Mouse (Mus musculus): ENCODE results near the gene Lsm4. TPM values are rescaled to one million over a fixed set of nuclear protein-coding genes. Genes with fewer than 3 reads are reported as not detected.

The Lsm4 gene
- 10 to 100 TPM; 72.3 to 76.5 TPM for total RNA-seq (2021)
- long read RNA-seq, transcript Lsm4-201 (5 exons, 925 nt), result major isoform, 145 of 169 reads
- long read RNA-seq, partial matches to known transcripts, result 18 of 169 reads
- long read RNA-seq, other reads (novel, unspliced or antisense), result 6 of 169 reads

GRCm38 (mm10) chr8:70673079-70673856 is at the start of gene Lsm4:
TSS of gene Lsm4 (plus strand) at chr8:70673248.
- peak; percentile 99 for DNase-seq (ENCODE audit: low spot score in 2 of 2)

GRCm38 (mm10) chr8:70625104-70625503 is 47.9 kb upstream of the Lsm4 start:
- DNase-seq (ENCODE audit: low spot score in 2 of 2), result no peak

DNA sequence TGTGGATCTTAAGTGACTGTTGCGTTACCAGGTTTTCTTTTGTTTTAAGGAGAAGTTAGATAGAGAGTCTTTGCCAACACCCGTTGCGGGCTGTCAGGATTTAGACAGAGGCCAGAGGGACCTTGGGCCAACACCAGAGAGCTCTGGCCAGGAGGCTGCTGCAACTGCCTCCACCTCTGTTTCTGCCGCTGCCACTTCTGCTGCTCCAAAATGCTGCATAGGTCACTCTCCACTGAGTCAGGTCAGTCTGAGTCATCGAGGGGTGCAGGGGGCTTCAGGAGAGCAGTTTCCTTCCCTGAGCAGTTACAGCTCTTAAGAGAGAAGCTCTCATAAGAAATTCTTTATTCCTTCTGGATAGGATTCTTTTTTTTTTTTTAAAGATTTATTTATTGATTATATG is 46.0 kb upstream of the Lsm4 start:
- DNase-seq (ENCODE audit: low spot score in 2 of 2), result no peak

GRCm38 (mm10) chr8:70628986-70629490 is 44.0 kb upstream of the Lsm4 start:
- DNase-seq (ENCODE audit: low spot score in 2 of 2), result no peak

- DNase-seq (ENCODE audit: low spot score in 2 of 2), result peak; percentile 91 to 93
Observed at GRCm38 (mm10) chr8:70629574-70630531, 43.2 kb upstream of the Lsm4 start.

DNA sequence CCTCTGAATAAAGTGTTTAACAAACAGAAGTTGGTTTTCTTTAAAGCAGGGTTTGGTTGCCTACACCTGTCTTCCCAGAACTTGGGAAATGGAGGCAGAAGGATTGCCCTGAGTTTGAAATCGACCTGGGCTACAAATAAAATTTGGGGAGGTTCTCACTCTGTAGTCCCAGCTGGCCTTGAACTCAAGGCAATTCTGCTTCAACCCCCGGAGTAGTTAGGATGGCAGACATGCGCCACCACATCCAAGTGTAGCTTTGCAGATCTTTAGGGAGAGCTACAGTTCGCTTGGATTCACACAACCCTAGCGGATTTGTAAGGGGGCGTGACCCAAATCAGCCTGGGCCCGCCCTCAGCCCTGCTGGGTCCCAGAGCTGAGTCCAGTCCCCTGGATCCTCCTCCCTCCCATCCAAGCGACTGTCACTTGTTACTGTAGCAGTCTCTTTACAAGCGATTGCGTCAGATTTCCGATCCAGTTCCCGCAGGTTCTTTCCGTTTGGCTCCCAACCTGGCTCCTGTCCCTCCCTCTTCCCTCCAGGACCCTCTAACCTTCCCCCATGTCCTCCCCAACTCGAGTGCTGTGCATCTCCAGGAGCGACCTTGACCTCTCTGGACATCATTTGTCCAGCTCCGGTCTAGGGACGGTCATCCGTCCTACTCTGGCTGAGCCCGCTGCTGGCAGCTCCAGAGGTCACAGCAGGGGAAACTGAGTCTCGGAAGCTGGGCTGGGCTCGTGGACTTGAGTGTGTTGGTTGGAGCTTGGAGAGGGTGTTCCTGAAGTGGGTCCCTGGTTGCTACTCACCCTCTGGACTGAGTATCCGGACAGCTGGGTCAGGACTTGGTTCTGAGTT is 42.3 kb upstream of the Lsm4 start:
- DNase-seq (ENCODE audit: low spot score in 2 of 2), result peak in 1 of 2 experiments; percentile 45

GRCm38 (mm10) chr8:70631436-70631835 is 41.6 kb upstream of the Lsm4 start:
- DNase-seq (ENCODE audit: low spot score in 2 of 2), result no peak

DNA sequence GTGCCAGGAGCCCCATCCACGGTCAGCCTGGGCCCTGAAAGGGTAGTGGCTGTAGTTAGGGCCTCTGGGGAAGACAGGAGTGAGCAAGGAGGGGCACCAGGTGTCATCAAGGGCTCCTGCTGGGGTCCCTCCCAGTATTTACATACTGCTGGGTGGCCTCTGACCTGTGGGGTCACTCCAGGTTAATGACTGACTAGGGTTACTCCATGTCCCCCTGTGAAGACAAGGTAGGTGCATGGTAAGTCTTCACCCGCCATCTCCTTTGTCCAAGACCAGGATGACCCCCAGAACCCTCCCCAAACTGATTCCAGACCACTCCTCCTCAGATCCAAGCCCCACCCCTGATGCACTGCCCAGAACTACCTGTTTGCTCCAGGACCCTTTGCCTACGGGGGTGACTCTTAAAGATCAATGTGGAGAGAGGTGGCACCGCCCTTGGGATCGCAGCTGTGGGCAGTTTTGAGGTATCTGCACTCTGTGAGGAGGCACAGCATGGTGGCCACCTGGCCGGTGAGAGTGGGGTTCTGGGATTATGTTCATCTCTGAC is 40.6 kb upstream of the Lsm4 start, which contains the start of gene Gdf15:
Gdf15 (minus strand) TSS at position 111 of the 547 bp plus-strand sequence.
- no peak for DNase-seq (ENCODE audit: low spot score in 2 of 2)

- DNase-seq (ENCODE audit: low spot score in 2 of 2), result no peak
Observed at GRCm38 (mm10) chr8:70634066-70634465, 39.0 kb upstream of the Lsm4 start.

GRCm38 (mm10) chr8:70635527-70635926 is 37.5 kb upstream of the Lsm4 start:
- DNase-seq (ENCODE audit: low spot score in 2 of 2), result no peak

GRCm38 (mm10) chr8:70636838-70637237 is 36.2 kb upstream of the Lsm4 start:
- DNase-seq (ENCODE audit: low spot score in 2 of 2), result no peak

DNA sequence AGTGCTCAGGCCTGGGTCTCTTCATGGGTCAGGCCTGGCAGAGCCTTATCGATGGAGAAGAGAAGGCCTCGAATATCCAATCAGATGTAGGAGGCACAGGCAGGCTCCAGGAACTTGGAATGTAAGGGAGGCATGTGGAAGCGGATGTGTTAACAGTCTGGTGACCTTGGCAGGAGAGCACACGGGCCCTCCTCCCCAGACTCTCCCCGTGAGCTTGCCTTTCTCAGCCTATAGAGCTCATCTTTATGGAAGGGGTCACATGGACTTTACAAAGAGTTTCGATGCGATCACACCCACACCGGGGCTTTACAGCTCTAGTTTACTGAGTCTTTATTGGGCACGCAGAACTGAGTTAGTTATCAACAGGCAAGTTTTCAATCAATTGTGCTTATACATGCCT is 34.3 kb upstream of the Lsm4 start:
- no peak for DNase-seq (ENCODE audit: low spot score in 2 of 2)

DNA sequence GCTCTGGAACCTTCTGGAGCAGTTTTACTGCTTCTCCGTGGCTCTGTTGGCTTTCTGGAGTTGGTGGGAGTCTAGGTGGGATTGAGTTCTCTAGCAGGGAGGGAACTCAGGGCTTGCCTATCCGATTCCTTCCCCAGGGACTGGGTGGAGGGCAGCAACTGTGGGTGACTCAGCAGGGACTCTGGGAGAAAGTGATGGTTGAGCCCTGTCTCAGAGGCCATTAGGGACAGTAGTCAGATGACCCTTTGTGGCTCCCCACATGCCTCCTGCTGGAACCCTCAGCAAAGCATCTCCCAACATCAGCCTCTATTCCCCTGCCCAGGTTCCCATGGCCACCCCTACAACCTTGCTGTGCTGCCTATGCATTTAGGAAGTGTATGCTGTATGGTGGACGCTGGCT is 30.0 kb upstream of the Lsm4 start:
- no peak for DNase-seq (ENCODE audit: low spot score in 2 of 2)

DNA sequence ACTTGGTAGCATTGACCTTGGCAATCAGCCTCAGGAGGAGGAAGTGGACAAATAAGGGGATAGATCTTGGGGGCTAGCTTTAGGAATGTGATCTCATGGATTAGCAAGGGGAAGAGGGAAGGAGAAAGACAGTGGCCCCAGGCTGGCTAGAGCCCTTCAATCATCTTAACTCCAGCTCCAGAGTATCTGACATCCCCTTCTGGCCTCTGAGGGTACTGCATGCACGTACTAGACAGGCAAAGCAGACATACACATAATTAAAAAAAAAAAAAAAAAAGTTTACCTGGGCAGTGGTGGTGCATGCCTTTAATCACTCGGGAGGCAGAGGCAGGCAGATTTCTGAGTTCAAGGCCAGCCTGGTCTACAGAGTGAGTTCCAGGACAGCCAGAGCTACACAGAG is 29.0 kb upstream of the Lsm4 start:
- DNase-seq (ENCODE audit: low spot score in 2 of 2), result no peak

- no peak for DNase-seq (ENCODE audit: low spot score in 2 of 2)
Observed at GRCm38 (mm10) chr8:70645501-70646224, 27.4 kb upstream of the Lsm4 start.

GRCm38 (mm10) chr8:70646369-70646768 is 26.7 kb upstream of the Lsm4 start:
- no peak for DNase-seq (ENCODE audit: low spot score in 2 of 2)

- no peak for DNase-seq (ENCODE audit: low spot score in 2 of 2)
Observed at GRCm38 (mm10) chr8:70646775-70647174, 26.3 kb upstream of the Lsm4 start.

DNA sequence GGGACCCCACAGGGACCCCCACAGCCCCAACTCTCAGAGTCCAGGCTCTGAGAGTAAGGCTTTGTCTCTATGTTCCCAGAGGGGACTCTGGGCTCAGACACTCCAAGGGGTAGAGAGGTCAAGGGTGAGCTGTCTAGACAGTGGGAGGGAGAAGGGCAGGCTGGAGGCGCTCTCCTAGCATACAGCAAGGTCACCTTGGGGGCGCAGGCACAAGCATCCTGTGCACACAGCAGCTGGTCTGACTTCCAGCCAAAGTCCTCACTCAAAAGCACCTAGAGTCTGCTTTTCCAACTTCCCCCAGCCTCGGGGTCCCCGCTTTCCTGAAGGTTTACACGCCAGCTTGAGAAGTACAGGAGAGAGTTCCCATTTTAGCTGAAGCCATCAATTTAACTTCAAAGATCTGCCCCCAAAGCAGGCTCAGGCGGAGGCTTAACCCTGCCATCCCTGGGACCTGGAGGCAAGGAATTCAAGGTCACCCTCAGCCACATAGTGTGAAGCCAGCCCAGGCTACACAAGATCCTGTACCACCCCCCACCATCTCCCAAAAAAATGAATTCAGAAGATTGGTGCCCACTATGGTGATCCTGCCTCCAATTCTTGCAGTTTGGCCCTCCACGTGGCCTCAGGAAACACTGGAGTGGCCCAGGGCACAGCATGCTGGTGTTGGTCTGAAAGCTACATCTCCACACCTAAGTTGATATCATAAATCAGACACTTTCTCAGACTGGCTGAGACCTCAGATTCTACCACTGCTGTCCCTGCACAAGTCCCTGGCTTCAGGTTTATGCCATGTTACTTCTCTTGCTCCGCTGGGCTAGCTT is 25.5 kb upstream of the Lsm4 start:
- no peak for DNase-seq (ENCODE audit: low spot score in 2 of 2)

DNA sequence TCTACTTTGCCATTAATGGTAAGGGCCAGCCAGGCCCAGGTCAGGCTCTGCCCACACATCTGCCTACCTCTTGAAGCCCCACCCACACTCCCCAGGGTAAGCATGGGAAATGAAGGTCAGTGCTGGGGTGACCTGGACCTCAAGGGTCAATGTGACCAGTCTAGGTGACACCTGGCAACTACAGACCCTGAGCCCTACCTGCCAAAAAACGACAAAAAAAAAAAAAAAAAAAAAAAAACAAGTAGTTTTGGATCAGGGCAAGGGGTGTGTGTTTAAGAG is 24.9 kb upstream of the Lsm4 start:
- no peak for DNase-seq (ENCODE audit: low spot score in 2 of 2)
